Mouse (Mus musculus) effector memory CD4-positive, alpha-beta T cell, adult 7 months (primary cell): ENCODE results near the gene Ppp1r26. TPM values are rescaled to one million over a fixed set of nuclear protein-coding genes. Genes with fewer than 3 reads are reported as not detected.

Source experiments
- polyA plus RNA-seq: library from polyadenylated mRNA; unstranded; fragments of 100-300 nt; shearing (Covaris generic); gene quantifications from one replicate; pipeline ENCODE4 v1.2.1, GENCODE M21; 2017

Gene Ppp1r26
- polyA plus RNA-seq = not detected

DNA sequence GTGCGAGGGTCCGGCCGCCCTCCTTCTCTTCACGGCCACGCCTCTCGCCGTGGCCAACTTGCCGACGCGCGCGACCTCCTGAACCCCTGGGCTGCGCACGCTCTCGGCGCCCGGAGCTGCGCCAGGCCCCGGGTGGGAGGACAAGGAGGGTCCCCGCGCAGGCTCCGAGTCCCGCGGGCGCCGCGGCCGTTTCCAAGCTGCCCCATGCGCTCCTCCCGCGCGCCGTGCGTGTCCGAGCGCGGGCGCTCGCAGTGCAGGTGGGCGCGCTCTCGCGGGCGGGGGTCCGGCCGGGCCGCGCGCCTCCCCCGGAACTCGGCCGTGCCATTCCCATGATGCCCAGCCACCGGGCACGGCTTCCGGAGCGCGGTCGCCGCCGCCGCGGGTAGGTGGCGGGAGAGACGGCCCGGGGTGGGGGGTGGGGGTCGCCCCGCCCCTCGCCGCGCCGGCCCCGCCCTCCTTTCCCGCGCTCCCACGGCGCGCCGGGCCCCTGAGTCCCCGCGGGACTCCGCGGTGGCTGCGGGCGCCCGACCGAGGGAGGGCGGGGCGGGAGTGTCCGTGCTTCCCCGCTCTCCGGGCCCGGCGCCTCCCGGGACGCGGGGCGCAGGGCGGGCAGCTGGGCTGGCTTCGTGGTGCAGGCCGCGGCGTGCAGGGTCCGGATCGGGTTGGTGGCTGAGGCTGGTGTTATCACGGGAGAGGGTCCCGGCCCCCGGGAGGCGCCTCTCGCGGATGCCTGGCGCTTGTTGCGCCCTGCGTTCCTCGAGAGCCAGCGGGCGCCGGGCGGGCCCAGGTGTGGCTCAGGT, at the start of gene Ppp1r26:
Gene Ppp1r26 (plus strand): TSS at position 286 of the 800 bp plus-strand sequence.

DNA sequence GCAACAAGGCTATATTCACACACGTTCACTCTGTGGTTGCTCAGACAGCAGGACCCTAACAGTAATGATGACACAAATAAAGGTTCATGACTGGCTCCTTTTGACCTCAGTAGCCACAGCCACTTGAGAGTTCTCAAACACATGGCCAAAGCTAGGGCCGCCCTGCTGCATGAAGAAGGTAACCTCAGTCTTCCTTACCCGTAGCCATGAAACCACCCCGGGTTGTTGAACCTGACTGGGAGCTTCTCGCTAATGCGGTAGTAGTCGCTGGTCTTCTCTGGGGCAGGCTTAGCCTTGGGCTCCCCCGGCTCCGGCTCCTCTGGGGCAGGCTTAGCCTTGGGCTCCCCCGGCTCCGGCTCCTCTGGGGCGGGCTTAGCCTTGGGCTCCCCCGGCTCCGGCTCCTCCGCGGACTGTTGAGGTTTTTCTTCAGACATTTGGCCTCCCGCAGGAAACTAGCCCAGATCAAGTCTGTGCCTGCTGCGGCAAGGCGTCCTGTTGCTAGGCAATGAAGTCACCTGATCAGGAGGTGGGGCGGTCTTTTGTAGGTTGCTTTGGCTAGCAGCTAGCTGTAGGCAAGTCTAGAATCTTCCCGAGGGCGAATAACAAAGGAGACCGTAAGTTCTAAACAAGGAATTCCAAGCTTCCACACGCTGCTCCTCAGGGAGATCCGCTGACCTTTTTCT, 19.4 kb downstream of the Ppp1r26 start, which contains the start of gene 1700007K13Rik:
Gene 1700007K13Rik (minus strand): TSS at position 497 of the 683 bp plus-strand sequence.

DNA sequence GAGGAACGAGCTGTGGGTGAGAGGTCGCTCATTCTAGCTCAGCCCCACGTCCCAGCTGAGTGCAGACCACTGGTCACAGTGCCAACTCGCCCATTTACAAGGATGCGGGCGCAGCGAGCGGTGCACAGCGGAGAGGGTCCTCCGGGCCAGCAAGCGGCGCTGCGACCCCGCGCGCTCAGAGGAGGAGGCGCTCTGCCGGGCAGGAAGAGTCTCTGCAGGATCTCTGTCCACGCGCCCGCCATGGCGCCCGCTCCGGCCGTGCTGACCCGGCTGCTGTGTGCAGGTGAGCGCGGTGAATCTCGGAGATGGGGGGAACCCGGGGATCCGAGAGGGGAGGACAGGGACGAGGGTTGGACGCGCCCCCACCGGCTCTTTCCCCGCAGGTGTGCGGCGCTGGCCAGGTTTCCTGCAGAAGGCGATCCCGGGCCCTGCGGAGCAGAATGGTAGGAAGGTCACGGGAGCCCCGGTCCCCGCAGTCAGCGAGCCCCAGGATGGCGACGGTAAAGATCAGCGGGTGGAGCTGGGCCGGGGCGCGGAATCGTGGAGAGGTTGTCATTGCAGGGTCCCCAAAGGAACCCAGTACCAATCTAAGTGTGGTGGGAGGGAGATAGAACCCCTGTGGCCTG, 21.4 kb downstream of the Ppp1r26 start, which contains the start of gene Mrps2:
Gene Mrps2 (plus strand): TSS at position 207 of the 626 bp plus-strand sequence.

DNA sequence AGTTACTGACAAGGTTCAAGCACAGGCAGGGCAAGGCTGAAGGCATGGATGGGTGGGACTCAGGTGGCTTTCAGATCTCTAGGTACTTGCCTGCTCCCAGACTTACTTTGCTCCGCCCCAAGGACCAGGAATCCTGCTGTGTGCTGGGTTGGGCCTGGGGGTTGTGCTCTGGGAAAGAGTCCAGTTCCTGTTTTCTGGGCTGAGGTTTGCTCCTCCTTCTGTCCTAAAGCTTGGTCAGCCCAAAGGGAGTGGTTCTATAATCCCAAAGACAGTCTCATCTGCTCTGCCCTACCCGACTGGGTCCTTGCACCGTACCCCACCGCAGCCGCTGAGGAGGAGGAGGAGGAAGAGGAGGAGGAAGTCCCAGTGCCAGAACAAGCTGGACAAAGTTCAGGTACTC, 50.1 kb downstream of the Ppp1r26 start, which contains the start of gene Gbgt1:
Gene Gbgt1 (plus strand): TSS at position 221 of the 400 bp plus-strand sequence.

Other genes starting within 250 kb of the Ppp1r26 start
- not detected for gene 1700007K13Rik, start 19.5 kb downstream of the Ppp1r26 start, polyA plus RNA-seq
- 11.4 TPM for gene Mrps2, start 21.3 kb downstream of the Ppp1r26 start, polyA plus RNA-seq
- gene Gbgt1, start 50.1 kb downstream of the Ppp1r26 start, polyA plus RNA-seq = not detected
- gene Gm10134, start 59.3 kb downstream of the Ppp1r26 start, polyA plus RNA-seq = not detected
- gene Ralgds, start 66.3 kb downstream of the Ppp1r26 start, polyA plus RNA-seq = 37.5 TPM
- 1.0 TPM for gene Cel, start 116.6 kb downstream of the Ppp1r26 start, polyA plus RNA-seq
- 23.7 TPM for gene Gtf3c5, start 137.0 kb downstream of the Ppp1r26 start, polyA plus RNA-seq
- gene Gfi1b, start 175.2 kb downstream of the Ppp1r26 start, polyA plus RNA-seq = 0.62 TPM
- 26.6 TPM for gene Tsc1, start 194.4 kb downstream of the Ppp1r26 start, polyA plus RNA-seq